Mouse (Mus musculus) lung, embryonic 15.5 days (tissue): ENCODE results near the gene Itgb6. TPM values are rescaled to one million over a fixed set of nuclear protein-coding genes. Genes with fewer than 3 reads are reported as not detected.

Experiments
- ATAC-seq: fragments of 200-750 bp; cut with Nextera tagmentation; 2 replicates; pipeline ENCODE4 v1.8.0; 2017; ENCODE audit warnings: moderate number of reproducible peaks, borderline replicate concordance; ENCODE audit not compliant: low FRiP score, low TSS enrichment; ENCODE audit errors: extremely low read depth
- H3K27ac ChIP-seq: fragments of 300-500 bp; sonication (generic); 2 replicates; pipeline ENCODE4 v1.5.1; 2015; ENCODE audit warnings: moderate library complexity, mild to moderate bottlenecking, inconsistent platforms
- H3K27me3 ChIP-seq: fragments of 300-500 bp; sonication (generic); 2 replicates; pipeline ENCODE4 v1.6.1; 2015; ENCODE audit warnings: inconsistent platforms
- H3K36me3 ChIP-seq: fragments of 300-500 bp; sonication (generic); 2 replicates; pipeline ENCODE4 v1.6.1; 2015; ENCODE audit warnings: inconsistent platforms
- H3K4me1 ChIP-seq: fragments of 300-500 bp; sonication (generic); 2 replicates; pipeline ENCODE4 v1.6.1; 2015; ENCODE audit warnings: inconsistent platforms
- H3K4me2 ChIP-seq: fragments of 300-500 bp; sonication (generic); 2 replicates; pipeline ENCODE4 v1.6.1; 2015; ENCODE audit warnings: inconsistent platforms, mild to moderate bottlenecking, moderate library complexity
- H3K4me3 ChIP-seq: fragments of 300-500 bp; sonication (generic); 2 replicates; pipeline ENCODE4 v1.5.1; 2015; ENCODE audit warnings: mild to moderate bottlenecking, inconsistent platforms
- H3K9ac ChIP-seq: fragments of 300-500 bp; sonication (generic); 2 replicates; pipeline ENCODE4 v1.6.1; 2015; ENCODE audit warnings: inconsistent platforms
- H3K9me3 ChIP-seq: fragments of 300-500 bp; sonication (generic); 2 replicates; pipeline ENCODE4 v1.6.1; 2016; ENCODE audit warnings: inconsistent platforms
- WGBS: fragments of 180-500 bp; shearing (Covaris S2); methylation state at CpG from one replicate; pipeline ENCODE4 v1.1.7; 2015; 5-methylcytosine and 5-hydroxymethylcytosine counted together
- polyA plus RNA-seq: library from polyadenylated mRNA; unstranded; fragments of >200 nt; fragmentation: Nextera tagmentation; extraction: Ambion mirVana; gene quantifications from 2 replicates; pipeline ENCODE4 v1.2.1, GENCODE M21; 2015

Itgb6 gene
- polyA plus RNA-seq, 1 experiment from 2014 or later: 6.4 TPM

GRCm38 (mm10) chr2:60728902-60729585 is 6.6 kb upstream of the Itgb6 start:
- Histone ChIP-seq H3K27ac (peak overlapping the region; percentile 71), H3K36me3 (no peaks in the 10 kb centered on the region), H3K4me2 (no peak overlapping the region), H3K27me3 (no peaks in the 10 kb centered on the region), H3K9ac (no peak overlapping the region), H3K4me1 (peaks cover 16% of the 10 kb centered on the region), H3K4me3 (no peak overlapping the region), H3K9me3 (no peaks in the 10 kb centered on the region)
- ATAC-seq: no peak
- 54% methylated on average over 10 of the region's 10 CpGs for WGBS

GRCm38 (mm10) chr2:60724660-60725059 is 2.2 kb upstream of the Itgb6 start:
- no peak overlapping the region for H3K27ac ChIP-seq
- no peaks in the 10 kb centered on the region for H3K36me3 ChIP-seq
- no peak overlapping the region for H3K4me3 ChIP-seq
- H3K9ac ChIP-seq: no peak overlapping the region
- ATAC-seq: no peak
- H3K4me2 ChIP-seq: no peak overlapping the region
- 78% methylated on average over 2 of the region's 2 CpGs for WGBS
- H3K4me1 ChIP-seq: peaks cover 23% of the 10 kb centered on the region
- no peaks in the 10 kb centered on the region for H3K27me3 ChIP-seq
- no peaks in the 10 kb centered on the region for H3K9me3 ChIP-seq

GRCm38 (mm10) chr2:60722967-60723366 is 524 bp upstream of the Itgb6 start:
- peaks cover 14% of the 10 kb centered on the region; the same call in 1 of the 2 replicates for H3K4me1 ChIP-seq
- ATAC-seq: no peak
- no peak overlapping the region for H3K27ac ChIP-seq
- H3K27me3 ChIP-seq: no peaks in the 10 kb centered on the region
- no peak overlapping the region for H3K9ac ChIP-seq
- whole genome bisulfite sequencing: 80% methylated on average over 3 of the region's 3 CpGs
- no peak overlapping the region for H3K4me3 ChIP-seq
- H3K36me3 ChIP-seq: no peaks in the 10 kb centered on the region
- no peak overlapping the region for H3K4me2 ChIP-seq
- no peaks in the 10 kb centered on the region for H3K9me3 ChIP-seq

- H3K36me3 ChIP-seq: no peaks in the 10 kb centered on the region
- WGBS: 21% methylated on average over 5 of the region's 5 CpGs
- H3K4me1 ChIP-seq: peaks cover 18% of the 10 kb centered on the region; the same call in 1 of the 2 replicates
- no peak overlapping the region for H3K27ac ChIP-seq
- H3K9ac ChIP-seq: no peak overlapping the region
- H3K4me3 ChIP-seq: no peak overlapping the region
- no peaks in the 10 kb centered on the region for H3K9me3 ChIP-seq
- no peak overlapping the region for H3K4me2 ChIP-seq
- ATAC-seq: no peak
- H3K27me3 ChIP-seq: no peaks in the 10 kb centered on the region
Observed at GRCm38 (mm10) chr2:60720906-60721305, 1.5 kb downstream of the Itgb6 start.

- H3K36me3 ChIP-seq: no peaks in the 10 kb centered on the region
- no peak for ATAC-seq
- peaks cover 19% of the 10 kb centered on the region for H3K4me1 ChIP-seq
- peak overlapping the region; percentile 63 for H3K27ac ChIP-seq
- H3K9ac ChIP-seq: no peak overlapping the region
- WGBS: 51% methylated on average over 8 of the region's 8 CpGs
- H3K27me3 ChIP-seq: no peaks in the 10 kb centered on the region
- no peak overlapping the region for H3K4me2 ChIP-seq
- H3K9me3 ChIP-seq: no peaks in the 10 kb centered on the region
- no peak overlapping the region for H3K4me3 ChIP-seq
Observed at GRCm38 (mm10) chr2:60720205-60720604, 2.2 kb downstream of the Itgb6 start.

GRCm38 (mm10) chr2:60717348-60717747 is 5.1 kb downstream of the Itgb6 start:
- Histone ChIP-seq H3K4me2 (peak overlapping the region; percentile 45), H3K4me1 (peaks cover 42% of the 10 kb centered on the region), H3K9me3 (no peaks in the 10 kb centered on the region), H3K4me3 (peak overlapping the region; percentile 18), H3K9ac (no peak overlapping the region), H3K27ac (no peak overlapping the region; the same call in 1 of the 2 replicates), H3K27me3 (no peaks in the 10 kb centered on the region), H3K36me3 (no peaks in the 10 kb centered on the region)
- peak; percentile 40; the same call in 1 of the 2 replicates for ATAC-seq
- WGBS: 45% methylated on average over 13 of the region's 13 CpGs

- Histone ChIP-seq H3K4me2 (no peak overlapping the region), H3K27ac (no peak overlapping the region), H3K36me3 (no peaks in the 10 kb centered on the region), H3K27me3 (no peaks in the 10 kb centered on the region), H3K4me3 (no peak overlapping the region), H3K9ac (no peak overlapping the region), H3K9me3 (no peaks in the 10 kb centered on the region), H3K4me1 (peaks cover 41% of the 10 kb centered on the region)
- no peak for ATAC-seq
Observed at GRCm38 (mm10) chr2:60716549-60716948, 5.9 kb downstream of the Itgb6 start.

GRCm38 (mm10) chr2:60715771-60716170 is 6.7 kb downstream of the Itgb6 start:
- Histone ChIP-seq H3K4me1 (peaks cover 44% of the 10 kb centered on the region), H3K4me3 (no peak overlapping the region), H3K27me3 (no peaks in the 10 kb centered on the region), H3K4me2 (no peak overlapping the region), H3K36me3 (no peaks in the 10 kb centered on the region), H3K9me3 (no peaks in the 10 kb centered on the region), H3K9ac (no peak overlapping the region), H3K27ac (no peak overlapping the region)
- no peak for ATAC-seq
- WGBS: 74% methylated on average over 13 of the region's 13 CpGs

GRCm38 (mm10) chr2:60714971-60715502 is 7.4 kb downstream of the Itgb6 start:
- peaks cover 39% of the 10 kb centered on the region for H3K4me1 ChIP-seq
- ATAC-seq: no peak
- no peak overlapping the region for H3K27ac ChIP-seq

GRCm38 (mm10) chr2:60714475-60714874 is 8.0 kb downstream of the Itgb6 start:
- ATAC-seq: no peak
- H3K27ac ChIP-seq: no peak overlapping the region
- H3K9ac ChIP-seq: no peak overlapping the region
- H3K4me1 ChIP-seq: peaks cover 35% of the 10 kb centered on the region
- 43% methylated on average over 7 of the region's 7 CpGs for WGBS
- H3K36me3 ChIP-seq: no peaks in the 10 kb centered on the region
- H3K9me3 ChIP-seq: no peaks in the 10 kb centered on the region
- H3K4me2 ChIP-seq: no peak overlapping the region
- no peaks in the 10 kb centered on the region for H3K27me3 ChIP-seq
- H3K4me3 ChIP-seq: no peak overlapping the region

More at GRCm38 (mm10) chr2:60714971-60715502, 7.4 kb downstream of the Itgb6 start:
- Histone ChIP-seq H3K4me2 (no peak overlapping the region), H3K36me3 (no peaks in the 10 kb centered on the region), H3K27me3 (no peaks in the 10 kb centered on the region), H3K4me3 (no peak overlapping the region), H3K9me3 (no peaks in the 10 kb centered on the region), H3K9ac (no peak overlapping the region)
- WGBS: 55% methylated on average over 8 of the region's 8 CpGs

- no peak overlapping the region for H3K27ac ChIP-seq
- no peak for ATAC-seq
- no peaks in the 10 kb centered on the region for H3K27me3 ChIP-seq
- peaks cover 35% of the 10 kb centered on the region for H3K4me1 ChIP-seq
- H3K9me3 ChIP-seq: no peaks in the 10 kb centered on the region
- no peak overlapping the region for H3K9ac ChIP-seq
- H3K4me2 ChIP-seq: no peak overlapping the region
- WGBS: 36% methylated on average over 8 of the region's 8 CpGs
- H3K36me3 ChIP-seq: no peaks in the 10 kb centered on the region
- H3K4me3 ChIP-seq: no peak overlapping the region
Observed at GRCm38 (mm10) chr2:60713857-60714256, 8.6 kb downstream of the Itgb6 start.

- Histone ChIP-seq H3K27me3 (no peaks in the 10 kb centered on the region), H3K36me3 (no peaks in the 10 kb centered on the region), H3K27ac (no peak overlapping the region), H3K4me2 (no peak overlapping the region), H3K9me3 (no peaks in the 10 kb centered on the region), H3K4me1 (peaks cover 38% of the 10 kb centered on the region), H3K4me3 (no peak overlapping the region), H3K9ac (no peak overlapping the region)
- WGBS: 57% methylated on average over 5 of the region's 5 CpGs
- ATAC-seq: no peak
Observed at GRCm38 (mm10) chr2:60712891-60713290, 9.6 kb downstream of the Itgb6 start.
